Mouse (Mus musculus) hindbrain, embryonic 11.5 days (tissue): ENCODE data around the gene Abt1. TPM values are rescaled to one million over a fixed set of nuclear protein-coding genes. Genes with fewer than 3 reads are reported as not detected.
A peak's percentile ranks its signal among the peaks of the same experiment; 100 is the strongest.

Experiments used
- ATAC-seq: fragments of 200-750 bp; cut with Nextera tagmentation; 2 replicates; pipeline ENCODE4 v1.8.0; 2017; ENCODE audit warnings: mild to moderate bottlenecking, moderate TSS enrichment, moderate library complexity; ENCODE audit not compliant: low FRiP score
- DNase-seq: peaks from one replicate; pipeline ENCODE4 v3.0.0-alpha.2; 2015; ENCODE audit warnings: low spot score
- H3K27ac ChIP-seq: fragments of 300-500 bp; sonication (generic); 2 replicates; pipeline ENCODE4 v1.5.1; 2014; ENCODE audit warnings: mild to moderate bottlenecking, low read depth, low read length
- H3K27me3 ChIP-seq: fragments of 300-500 bp; sonication (generic); 2 replicates; pipeline ENCODE4 v1.6.1; 2014; ENCODE audit warnings: mild to moderate bottlenecking, low read length, moderate library complexity, mixed read lengths; ENCODE audit not compliant: control insufficient read depth, insufficient read depth
- H3K36me3 ChIP-seq: fragments of 300-500 bp; sonication (generic); 2 replicates; pipeline ENCODE4 v1.6.1; 2014; ENCODE audit warnings: mild to moderate bottlenecking, low read length, moderate library complexity, mixed read lengths; ENCODE audit not compliant: control insufficient read depth, insufficient read depth
- H3K4me1 ChIP-seq: fragments of 300-500 bp; sonication (generic); replicated peaks from 2 replicates; pipeline ENCODE4 v1.6.1; 2014; ENCODE audit warnings: low read length, mixed read lengths; ENCODE audit not compliant: control insufficient read depth, insufficient read depth
- H3K4me2 ChIP-seq: fragments of 300-500 bp; sonication (generic); replicated peaks from 2 replicates; pipeline ENCODE4 v1.6.1; 2014; ENCODE audit warnings: mild to moderate bottlenecking, low read depth, low read length
- H3K4me3 ChIP-seq: fragments of 300-500 bp; sonication (generic); 2 replicates; pipeline ENCODE4 v1.5.1; 2014; ENCODE audit warnings: low read depth, low read length
- H3K9ac ChIP-seq: fragments of 300-500 bp; sonication (generic); 2 replicates; pipeline ENCODE4 v1.6.1; 2014; ENCODE audit warnings: low read depth, low read length
- H3K9me3 ChIP-seq: fragments of 300-500 bp; sonication (generic); 2 replicates; pipeline ENCODE4 v1.6.1; 2016; ENCODE audit warnings: low read length; ENCODE audit not compliant: control insufficient read depth
- WGBS: fragments of 180-500 bp; shearing (Covaris S2); extraction: QIAGEN DNeasy Blood & Tissue Kit; methylation state at CpG from one replicate; pipeline ENCODE4 v1.1.7; 2014; 5-methylcytosine and 5-hydroxymethylcytosine counted together
- polyA plus RNA-seq: library from polyadenylated mRNA; unstranded; fragments of >200 nt; fragmentation: Nextera tagmentation; extraction: Ambion mirVana; gene quantifications from 2 replicates; pipeline ENCODE4 v1.2.1, GENCODE M21; 2014

The Abt1 gene
- 12.1 and 13.4 TPM in 2 replicates for polyA plus RNA-seq

DNA sequence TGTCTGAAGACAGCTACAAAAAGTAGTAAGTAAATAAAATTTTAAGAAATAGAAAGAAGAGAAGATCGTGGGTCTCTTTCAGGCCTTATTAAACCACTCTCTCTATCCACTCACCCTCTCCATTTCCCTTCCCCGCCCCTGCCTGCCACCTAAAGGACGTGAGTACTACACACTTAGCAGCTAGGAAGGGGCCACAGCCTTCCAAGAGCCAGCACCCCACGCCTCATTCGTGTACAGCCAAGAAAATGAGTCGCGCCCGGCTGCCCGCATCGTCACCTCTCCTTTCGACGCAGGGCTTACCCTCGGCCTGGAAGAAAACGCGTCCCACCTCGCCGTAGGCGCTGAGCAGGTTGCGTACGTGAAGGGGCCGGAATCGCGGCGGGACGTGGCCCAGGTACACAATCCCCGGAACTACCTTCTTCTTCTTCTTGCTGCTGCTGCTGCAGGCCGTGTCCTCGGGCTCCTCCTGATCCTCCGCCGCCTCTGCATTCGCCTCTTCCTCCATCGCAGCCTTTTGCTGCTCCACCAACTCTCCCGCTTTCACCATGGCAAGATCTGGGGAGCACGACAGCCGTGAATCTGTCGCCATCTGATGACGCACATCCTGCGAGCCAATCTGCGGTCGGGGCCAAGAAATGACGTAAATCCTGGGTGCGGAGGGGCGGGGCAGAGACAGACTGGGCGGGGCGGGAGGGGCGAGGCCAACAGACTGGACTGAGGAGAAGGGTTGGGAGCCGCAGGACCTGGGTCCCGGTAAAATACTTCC lies at the start of gene Abt1:
Gene Abt1, minus strand, starts transcription at position 581 of the 766 bp plus-strand sequence.
- Histone ChIP-seq H3K9me3 (no peaks in the 10 kb centered on the region), H3K27me3 (no peaks in the 10 kb centered on the region), H3K36me3 (0 out of 2 replicates have a peak, but pooled peaks cover 2% of the 10 kb centered on the region), H3K4me3 (peak within 1 kb of the TSS; percentile 93), H3K4me2 (peak within 1 kb of the TSS; percentile 53), H3K4me1 (0 out of 2 replicates have a peak, but pooled peaks cover 3% of the 10 kb centered on the region), H3K9ac (peak within 1 kb of the TSS; percentile 76), H3K27ac (peak within 1 kb of the TSS; percentile 36; the same call in 1 of the 2 replicates)
- WGBS = under 1% methylated on average over 48 of the region's 48 CpGs
- peak; percentile 92 for ATAC-seq
- peak; percentile 96 for DNase-seq

DNA sequence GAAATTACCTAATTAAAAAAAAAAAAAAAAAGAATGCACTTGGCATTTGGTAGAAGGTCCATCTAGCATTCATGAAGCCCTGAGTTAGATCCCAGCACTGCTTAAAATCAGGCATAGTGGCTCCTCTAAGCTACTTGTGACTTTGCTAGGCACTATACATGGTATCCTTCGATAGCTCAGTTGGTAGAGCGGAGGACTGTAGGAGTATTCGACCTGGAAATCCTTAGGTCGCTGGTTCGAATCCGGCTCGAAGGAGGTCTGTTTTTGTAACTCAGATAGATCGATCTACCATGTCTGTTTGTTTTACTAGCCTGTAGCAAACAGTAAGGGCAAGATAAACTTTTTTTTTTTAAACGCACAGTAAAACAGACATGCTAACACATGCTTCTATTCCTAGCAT lies 43.2 kb upstream of the Abt1 start:
- peaks cover 5% of the 10 kb centered on the region; the same call in 1 of the 2 replicates for H3K4me1 ChIP-seq
- ATAC-seq (peak; percentile 64), DNase-seq (peak; percentile 90)
- no peak overlapping the region for H3K4me3 ChIP-seq
- no peak overlapping the region for H3K9ac ChIP-seq
- WGBS = 2% methylated on average over 9 of the region's 9 CpGs
- no peak overlapping the region for H3K27ac ChIP-seq
- peaks cover 3% of the 10 kb centered on the region for H3K27me3 ChIP-seq
- no peak overlapping the region for H3K4me2 ChIP-seq
- no peaks in the 10 kb centered on the region for H3K9me3 ChIP-seq
- no peaks in the 10 kb centered on the region for H3K36me3 ChIP-seq

DNA sequence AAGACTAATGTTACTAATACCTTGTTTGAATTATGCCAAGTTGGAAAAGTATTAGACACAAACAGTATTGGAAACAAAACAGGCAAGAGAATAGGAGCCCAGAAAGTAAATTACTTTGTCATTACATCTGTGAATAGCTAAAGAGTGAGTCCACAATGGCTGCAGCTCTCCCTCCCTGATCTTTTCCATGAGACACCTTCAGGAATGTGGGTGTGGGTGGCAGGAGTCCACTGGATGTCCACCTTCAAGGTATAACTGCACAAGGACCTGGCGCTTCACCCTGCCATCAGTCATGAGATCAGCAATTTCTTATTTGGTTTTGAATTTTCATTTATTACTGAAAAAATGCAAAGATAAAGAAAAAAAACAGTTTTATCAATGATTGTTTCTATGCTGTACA lies 42.6 kb upstream of the Abt1 start:
- H3K9ac ChIP-seq = no peak overlapping the region
- H3K9me3 ChIP-seq = no peaks in the 10 kb centered on the region
- peaks cover 3% of the 10 kb centered on the region for H3K27me3 ChIP-seq
- no peak overlapping the region for H3K4me3 ChIP-seq
- H3K36me3 ChIP-seq = no peaks in the 10 kb centered on the region
- DNase-seq (no peak), ATAC-seq (no peak)
- H3K4me1 ChIP-seq = peaks cover 5% of the 10 kb centered on the region; the same call in 1 of the 2 replicates
- WGBS = 50% methylated on average over 1 of the region's 1 CpGs
- no peak overlapping the region for H3K27ac ChIP-seq
- no peak overlapping the region; the same call in 1 of the 2 replicates for H3K4me2 ChIP-seq

DNA sequence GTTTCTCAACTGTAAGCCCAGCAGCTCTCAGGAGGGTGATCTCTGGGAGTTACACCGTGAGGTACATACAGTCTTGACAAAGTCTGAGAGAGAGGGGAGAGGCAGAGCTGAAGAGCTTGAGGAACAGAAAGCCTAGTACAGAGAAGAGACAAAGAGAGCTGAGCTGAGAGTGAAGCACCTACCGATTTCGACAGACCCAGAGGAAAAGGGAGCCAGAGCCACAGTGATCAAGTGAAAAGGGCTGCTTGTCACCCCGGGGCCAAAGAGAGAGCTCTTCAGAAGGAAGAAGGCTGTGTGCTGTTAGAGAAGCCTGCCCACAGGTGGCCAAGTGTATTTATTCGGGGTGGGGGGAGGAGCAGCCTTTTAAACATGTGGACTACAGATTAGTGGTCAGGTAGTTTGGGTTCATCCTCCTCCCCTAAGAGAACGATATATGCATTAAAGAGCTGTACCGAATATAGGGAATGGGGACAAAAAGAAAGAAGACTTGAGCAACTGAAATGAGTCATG lies 42.0 kb upstream of the Abt1 start, which contains the start of gene Btn1a1:
Gene Btn1a1, minus strand, starts transcription at position 302 of the 510 bp plus-strand sequence.
- Histone ChIP-seq H3K4me1 (peaks cover 5% of the 10 kb centered on the region; the same call in 1 of the 2 replicates), H3K9me3 (no peaks in the 10 kb centered on the region), H3K9ac (peak within 1 kb of the TSS; percentile 37), H3K27ac (no peak within 1 kb of the TSS), H3K36me3 (no peaks in the 10 kb centered on the region), H3K4me2 (peak within 1 kb of the TSS; percentile 63), H3K4me3 (peak within 1 kb of the TSS; percentile 54), H3K27me3 (peaks cover 3% of the 10 kb centered on the region)
- no peak for ATAC-seq
- peak; percentile 35 for DNase-seq
- 0% methylated on average over 7 of the region's 7 CpGs for WGBS

DNA sequence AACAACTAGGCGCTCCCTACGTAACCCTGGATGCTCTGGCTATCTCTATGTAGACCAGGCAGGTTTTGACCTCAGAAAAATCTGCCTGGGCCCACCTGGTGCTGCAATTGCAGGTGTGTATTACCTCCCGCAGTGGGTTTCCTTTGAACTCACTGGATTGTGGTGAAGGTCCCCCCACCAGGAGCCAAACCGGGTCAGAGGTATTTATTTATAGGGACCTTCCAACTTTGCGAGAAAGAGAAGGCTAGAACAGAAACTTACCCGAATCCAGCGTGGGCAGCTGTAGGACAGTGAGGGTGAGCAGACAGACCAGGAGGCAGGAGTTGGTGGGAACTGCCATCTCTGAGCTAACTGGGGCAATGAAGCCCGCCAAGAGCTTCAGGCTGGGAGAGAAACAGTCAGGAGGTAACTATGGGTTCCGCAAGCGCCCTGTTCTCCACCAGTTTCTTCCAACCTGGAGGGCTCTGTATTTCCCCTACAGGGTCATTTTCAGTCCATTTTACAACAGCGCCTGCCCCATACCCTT lies 41.2 kb upstream of the Abt1 start:
- H3K4me3 ChIP-seq = peak overlapping the region; percentile 54
- DNase-seq (peak; percentile 45), ATAC-seq (no peak)
- 1% methylated on average over 11 of the region's 11 CpGs for WGBS
- no peaks in the 10 kb centered on the region for H3K9me3 ChIP-seq
- peaks cover 3% of the 10 kb centered on the region for H3K27me3 ChIP-seq
- peak overlapping the region; percentile 63 for H3K4me2 ChIP-seq
- H3K27ac ChIP-seq = no peak overlapping the region
- H3K36me3 ChIP-seq = no peaks in the 10 kb centered on the region
- H3K9ac ChIP-seq = peak overlapping the region; percentile 34; the same call in 1 of the 2 replicates
- peaks cover 5% of the 10 kb centered on the region; the same call in 1 of the 2 replicates for H3K4me1 ChIP-seq

DNA sequence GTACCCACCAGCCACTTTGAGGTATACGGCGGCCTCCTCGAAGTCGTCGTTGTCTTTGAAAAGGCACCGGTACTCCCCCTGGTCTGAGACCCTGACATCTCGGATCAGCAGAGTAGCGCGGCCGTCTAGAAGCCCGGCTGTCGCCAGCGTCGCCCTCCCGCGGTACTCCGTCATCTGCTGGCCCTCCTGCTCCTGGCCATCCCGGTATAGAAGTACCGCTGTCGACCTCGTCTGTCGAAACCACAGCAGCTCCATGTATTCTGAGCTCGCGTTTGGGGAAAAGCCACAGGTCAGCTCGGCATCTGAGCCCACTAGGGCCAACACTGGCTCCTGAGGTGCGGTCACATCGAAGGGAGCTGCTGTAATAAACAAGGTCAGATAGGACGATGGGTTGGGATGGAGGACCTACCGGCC lies 40.6 kb upstream of the Abt1 start:
- WGBS = under 1% methylated on average over 29 of the region's 29 CpGs
- peak; percentile 65 for DNase-seq
- peak; percentile 68 for ATAC-seq
- peaks cover 5% of the 10 kb centered on the region; the same call in 1 of the 2 replicates for H3K4me1 ChIP-seq
- no peaks in the 10 kb centered on the region for H3K9me3 ChIP-seq
- peak overlapping the region; percentile 54 for H3K4me3 ChIP-seq
- peak overlapping the region; percentile 63 for H3K4me2 ChIP-seq
- no peaks in the 10 kb centered on the region for H3K36me3 ChIP-seq
- no peak overlapping the region for H3K27ac ChIP-seq
- peaks cover 3% of the 10 kb centered on the region for H3K27me3 ChIP-seq
- peak overlapping the region; percentile 44 for H3K9ac ChIP-seq

DNA sequence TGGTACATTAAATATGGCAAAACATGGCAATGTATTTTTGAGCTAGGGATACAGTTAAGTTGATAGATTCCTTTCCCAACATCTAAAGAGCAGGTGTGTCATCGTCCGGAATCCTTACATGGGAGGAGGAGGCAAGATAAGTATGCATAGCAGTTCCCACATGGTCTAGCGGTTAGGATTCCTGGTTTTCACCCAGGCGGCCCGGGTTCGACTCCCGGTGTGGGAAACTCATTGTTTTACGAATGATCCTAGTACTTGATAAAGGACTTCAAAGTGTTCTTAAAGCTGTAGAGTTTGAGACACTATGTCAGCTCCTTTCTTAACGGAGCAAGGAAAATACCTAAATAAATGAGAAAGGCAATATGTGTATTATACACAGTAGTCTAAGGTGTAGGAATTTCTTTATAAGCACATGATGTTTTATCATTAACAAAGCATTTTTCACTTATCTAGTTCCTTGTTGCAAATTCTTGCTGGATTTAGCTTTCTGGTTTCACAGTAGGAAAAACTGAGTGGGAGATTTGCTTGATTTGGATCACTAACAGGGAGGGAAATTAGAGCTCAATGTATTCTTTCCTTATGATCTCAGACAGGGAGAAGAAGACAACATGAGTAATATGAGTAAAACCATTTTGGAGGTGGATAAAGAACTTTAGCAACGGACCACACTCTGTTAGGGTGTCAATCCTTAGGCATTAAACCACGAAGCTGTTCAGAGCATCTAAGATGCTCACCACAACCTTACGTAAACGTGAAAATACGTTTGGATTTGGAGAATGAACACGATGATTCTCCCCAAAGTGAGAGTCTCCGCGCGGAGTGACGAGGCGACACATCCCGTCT lies 39.9 kb upstream of the Abt1 start:
- WGBS = under 1% methylated on average over 21 of the region's 21 CpGs
- peak overlapping the region; percentile 44 for H3K9ac ChIP-seq
- DNase-seq = peak; percentile 91
- peaks cover 3% of the 10 kb centered on the region for H3K27me3 ChIP-seq
- H3K4me1 ChIP-seq = peaks cover 5% of the 10 kb centered on the region; the same call in 1 of the 2 replicates
- peak overlapping the region; percentile 63 for H3K4me2 ChIP-seq
- H3K4me3 ChIP-seq = peak overlapping the region; percentile 54
- H3K9me3 ChIP-seq = no peaks in the 10 kb centered on the region
- no peak overlapping the region for H3K27ac ChIP-seq
- peak; percentile 65 for ATAC-seq
- H3K36me3 ChIP-seq = no peaks in the 10 kb centered on the region

DNA sequence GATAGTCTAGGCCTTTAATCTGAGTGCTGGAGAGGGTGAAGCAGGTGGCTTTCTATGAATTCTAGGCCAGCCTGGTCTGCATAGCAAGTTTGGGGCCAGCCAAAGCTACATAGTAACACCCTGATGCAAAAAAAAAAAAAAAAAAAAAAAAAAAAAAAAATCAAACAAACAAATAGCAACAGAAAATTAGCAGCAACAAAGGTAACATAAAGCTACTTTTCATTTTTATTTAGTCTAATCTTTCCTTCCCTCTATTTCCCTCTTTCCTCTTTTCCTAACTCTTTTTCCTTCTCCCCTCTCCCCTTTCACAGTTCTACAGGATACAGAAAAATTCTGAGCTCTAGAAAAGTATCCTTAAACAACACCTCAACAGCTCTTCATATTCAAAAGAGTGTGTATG lies 39.0 kb upstream of the Abt1 start:
- no peaks in the 10 kb centered on the region for H3K9me3 ChIP-seq
- no peak overlapping the region for H3K4me3 ChIP-seq
- ATAC-seq (no peak), DNase-seq (no peak)
- no peak overlapping the region for H3K9ac ChIP-seq
- no peak overlapping the region for H3K4me2 ChIP-seq
- no peak overlapping the region for H3K27ac ChIP-seq
- H3K27me3 ChIP-seq = peaks cover 3% of the 10 kb centered on the region
- H3K4me1 ChIP-seq = peaks cover 5% of the 10 kb centered on the region; the same call in 1 of the 2 replicates
- no peaks in the 10 kb centered on the region for H3K36me3 ChIP-seq
